Mouse (Mus musculus): ENCODE results near the gene Adk.

DNA sequence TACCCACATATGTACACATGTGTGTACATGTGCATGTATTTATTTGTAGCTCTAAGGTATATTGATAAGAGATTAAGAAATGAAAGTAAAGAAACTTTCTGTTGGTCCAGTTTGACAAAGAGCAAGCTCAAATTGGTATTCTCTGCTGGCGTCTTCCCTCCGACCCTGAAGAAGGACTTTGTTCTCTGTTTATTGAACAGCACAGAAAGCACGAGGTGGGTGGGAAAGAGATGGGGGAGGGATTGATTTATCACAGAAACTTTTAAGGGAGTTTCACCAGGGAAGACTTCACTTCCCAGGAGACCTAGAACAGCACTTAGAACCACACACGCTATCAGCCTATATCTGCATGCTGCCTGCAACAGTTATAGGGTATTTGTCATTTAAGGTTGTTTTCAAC is 62.9 kb downstream of the Adk start:
- TF ChIP-seq SIN3A (IDR thresholded peaks at IDR 0.05; ENCODE audit: low read length) = no peak
- no peak for TF ChIP-seq GABPA (IDR thresholded peaks at IDR 0.05; ENCODE audit: insufficient replicate concordance, low read depth, low read length)
- TF ChIP-seq CTCF (conservative IDR thresholded peaks at IDR 0.05 in 1 of 2, IDR thresholded peaks at IDR 0.05 in 1 of 2; ENCODE audit: low read depth in 2 of 2, low read length in 2 of 2) = no peak
- TF ChIP-seq POLR2A (IDR thresholded peaks at IDR 0.05; ENCODE audit: low read depth, low read length) = no peak
- TF ChIP-seq EP300 (IDR thresholded peaks at IDR 0.05; ENCODE audit: low read length) = no peak
- TF ChIP-seq E2F4 (IDR thresholded peaks at IDR 0.05; ENCODE audit: insufficient replicate concordance, low read depth, low read length) = no peak
- no peak for TF ChIP-seq POLR2AphosphoS2 (IDR thresholded peaks at IDR 0.05; ENCODE audit: low read depth, low read length)
- no peak for TF ChIP-seq MAZ (IDR thresholded peaks at IDR 0.05; ENCODE audit: low read depth, low read length)

All from CH12.LX (cell line).